In genomic region chr13:44363016-44363415, GRCm38 (mm10) we compare ENCODE assay signal across 15 mouse cellular contexts.
DNase-seq lines count a peak whose midpoint lies in the region; ATAC-seq and TF ChIP-seq lines count a peak whose summit lies in the region.
"Had no signal": no experiment of that assay in that cellular context is flagged by ENCODE, and none has a peak within 500 bp of the region (broad histone marks: within the 10 kb centered on the region; RNA-seq: fewer than 3 reads in every experiment).

No protein-coding gene starts in this region.

- no peak for DNase-seq in heart, postnatal 4 days
- no peak for DNase-seq in midbrain, embryonic 10.5 days (ENCODE audit: low spot score)
- DNase-seq in midbrain, embryonic 14.5 days: no peak
- DNase-seq in brain, embryonic 14.5 days (ENCODE audit: low read depth): peak; percentile 36
- DNase-seq in left cerebral cortex, postnatal 4 days: no peak
- DNase-seq: cerebellum, adult 2 months; right cerebral cortex, postnatal 25 days had no signal

- H3K27me3 ChIP-seq in heart, embryonic 11.5 days (ENCODE audit: control insufficient read depth, insufficient read depth, low read length): no peaks in the 10 kb centered on the region
- peaks cover 41% of the 10 kb centered on the region for H3K27me3 ChIP-seq in midbrain, embryonic 10.5 days (ENCODE audit: low read depth, poor library complexity, severe bottlenecking)
- H3K27me3 ChIP-seq in midbrain, embryonic 14.5 days (ENCODE audit: control insufficient read depth, insufficient read depth, low read length): no peaks in the 10 kb centered on the region
- H3K27me3 ChIP-seq in limb, embryonic 13.5 days: 0 out of 2 replicates have a peak, but pooled peaks cover 2% of the 10 kb centered on the region
- H3K27me3 ChIP-seq: hindbrain, embryonic 12.5 days; megakaryocyte, embryonic 14.5 days had no signal

- H3K9me3 ChIP-seq in heart, embryonic 11.5 days (replicated peaks; ENCODE audit: control insufficient read depth, low read length): no peaks in the 10 kb centered on the region
- H3K9me3 ChIP-seq in midbrain, embryonic 10.5 days (replicated peaks): no peaks in the 10 kb centered on the region
- H3K9me3 ChIP-seq in midbrain, embryonic 14.5 days (ENCODE audit: control insufficient read depth, low read length): no peaks in the 10 kb centered on the region
- H3K9me3 ChIP-seq in limb, embryonic 13.5 days: no peaks in the 10 kb centered on the region
- H3K9me3 ChIP-seq: hindbrain, embryonic 12.5 days; limb, embryonic 15.5 days had no signal

- 31% methylated on average over 2 of the region's 2 CpGs for WGBS in heart, embryonic 11.5 days (ENCODE audit: insufficient replicate concordance)
- WGBS in midbrain, embryonic 10.5 days: 2% methylated on average over 2 of the region's 2 CpGs
- 7% methylated on average over 2 of the region's 2 CpGs for WGBS in midbrain, embryonic 14.5 days
- WGBS in limb, embryonic 13.5 days: 15% methylated on average over 2 of the region's 2 CpGs

- TF ChIP-seq POLR2A in brain, embryonic 14.5 days (IDR thresholded peaks at IDR 0.05; ENCODE audit: borderline replicate concordance, extremely low read depth, insufficient read depth, insufficient read length, poor library complexity, severe bottlenecking): no peak

- no peak overlapping the region for H3K4me3 ChIP-seq in heart, embryonic 11.5 days (ENCODE audit: low read depth, low read length)
- no peak overlapping the region for H3K4me3 ChIP-seq in midbrain, embryonic 10.5 days
- H3K4me3 ChIP-seq in midbrain, embryonic 14.5 days (replicated peaks; ENCODE audit: low read depth, low read length): no peak overlapping the region
- no peak overlapping the region for H3K4me3 ChIP-seq in limb, embryonic 13.5 days
- H3K4me3 ChIP-seq: hindbrain, embryonic 12.5 days; left cerebral cortex, adult 2 months; limb, embryonic 15.5 days; megakaryocyte, embryonic 14.5 days had no signal

- no peaks in the 10 kb centered on the region for H3K36me3 ChIP-seq in heart, embryonic 11.5 days (ENCODE audit: control insufficient read depth, insufficient read depth, low read length)
- H3K36me3 ChIP-seq in midbrain, embryonic 10.5 days: no peaks in the 10 kb centered on the region
- no peaks in the 10 kb centered on the region for H3K36me3 ChIP-seq in midbrain, embryonic 14.5 days (ENCODE audit: control insufficient read depth, insufficient read depth, low read length)
- no peaks in the 10 kb centered on the region for H3K36me3 ChIP-seq in limb, embryonic 13.5 days
- H3K36me3 ChIP-seq: hindbrain, embryonic 12.5 days; limb, embryonic 15.5 days had no signal

- peaks cover 16% of the 10 kb centered on the region for H3K4me1 ChIP-seq in heart, embryonic 11.5 days (ENCODE audit: control insufficient read depth, insufficient read depth, low read length)
- H3K4me1 ChIP-seq in midbrain, embryonic 10.5 days: peaks cover 47% of the 10 kb centered on the region
- H3K4me1 ChIP-seq in midbrain, embryonic 14.5 days (ENCODE audit: control insufficient read depth, insufficient read depth, low read length): peaks cover 2% of the 10 kb centered on the region
- peaks cover 34% of the 10 kb centered on the region for H3K4me1 ChIP-seq in limb, embryonic 13.5 days

- H3K4me2 ChIP-seq in heart, embryonic 11.5 days: no peak overlapping the region
- H3K4me2 ChIP-seq in midbrain, embryonic 14.5 days (ENCODE audit: low read length): no peak overlapping the region
- H3K4me2 ChIP-seq in limb, embryonic 13.5 days (replicated peaks): no peak overlapping the region
- H3K4me2 ChIP-seq: hindbrain, embryonic 12.5 days; limb, embryonic 15.5 days had no signal

- H3K27ac ChIP-seq in heart, embryonic 11.5 days (ENCODE audit: low read depth, low read length): 0 out of 2 replicates have a peak overlapping the region, but pooled peaks have one; percentile 12
- H3K27ac ChIP-seq in midbrain, embryonic 10.5 days (replicated peaks): peak overlapping the region; percentile 72
- H3K27ac ChIP-seq in midbrain, embryonic 14.5 days (replicated peaks; ENCODE audit: low read depth, low read length): no peak overlapping the region
- H3K27ac ChIP-seq in limb, embryonic 13.5 days: peak overlapping the region; percentile 28; the same call in 1 of the 2 replicates
- H3K27ac ChIP-seq: hindbrain, embryonic 12.5 days; left cerebral cortex, adult 2 months; limb, embryonic 15.5 days; stomach, postnatal 0 days had no signal

- no peak for ATAC-seq in heart, embryonic 11.5 days (replicated peaks; ENCODE audit: insufficient number of reproducible peaks, low FRiP score, low TSS enrichment)
- ATAC-seq in midbrain, embryonic 14.5 days (ENCODE audit: low FRiP score, low TSS enrichment): no peak
- ATAC-seq in limb, embryonic 13.5 days (ENCODE audit: low FRiP score, low read depth): no peak
- ATAC-seq: inflammation-experienced regulatory T-cells, adult 6 months had no signal

- intact Hi-C loops in left cerebral cortex, postnatal 4 days (cut with DNase I): no loop called here

- no peak for TF ChIP-seq CTCF in brain, embryonic 14.5 days (IDR thresholded peaks at IDR 0.05; ENCODE audit: borderline replicate concordance, extremely low read depth, insufficient read depth, insufficient read length)

- no peak overlapping the region for H3K9ac ChIP-seq in heart, embryonic 11.5 days (ENCODE audit: low read depth, low read length)
- no peak overlapping the region for H3K9ac ChIP-seq in midbrain, embryonic 14.5 days (replicated peaks; ENCODE audit: low read length)
- H3K9ac ChIP-seq in limb, embryonic 13.5 days: no peak overlapping the region
- H3K9ac ChIP-seq: hindbrain, embryonic 12.5 days; limb, embryonic 15.5 days had no signal
